ENCODE assay signal across 8 mouse cellular contexts in genomic region chr11:98931513-98932292, GRCm38 (mm10). TPM values are rescaled to one million over a fixed set of nuclear protein-coding genes. Genes with fewer than 3 reads are reported as not detected.
DNase-seq lines count a peak whose midpoint lies in the region; ATAC-seq and TF ChIP-seq lines count a peak whose summit lies in the region.

No protein-coding gene starts in this region.

- no peaks in the 10 kb centered on the region for H3K9me3 ChIP-seq in intestine, embryonic 14.5 days (ENCODE audit: control insufficient read depth, low read length)
- H3K9me3 ChIP-seq in midbrain, embryonic 16.5 days (replicated peaks; ENCODE audit: control insufficient read depth, low read length, poor library complexity, severe bottlenecking) = no peaks in the 10 kb centered on the region

- no peak for ATAC-seq in intestine, embryonic 14.5 days (replicated peaks; ENCODE audit: low FRiP score, low TSS enrichment, low read depth)
- ATAC-seq in midbrain, embryonic 16.5 days = no peak

- WGBS in intestine, embryonic 14.5 days = 25% methylated on average over 7 of the region's 7 CpGs
- WGBS in midbrain, embryonic 16.5 days = 23% methylated on average over 7 of the region's 7 CpGs

- no peak overlapping the region for H3K4me3 ChIP-seq in embryonic fibroblast, embryonic 13.5 days (ENCODE audit: insufficient read depth, low read length)
- no peak overlapping the region for H3K4me3 ChIP-seq in intestine, embryonic 14.5 days (ENCODE audit: low read depth, low read length)
- H3K4me3 ChIP-seq in midbrain, embryonic 16.5 days (ENCODE audit: low read depth, low read length) = no peak overlapping the region

- peak overlapping the region; percentile 33 for H3K4me2 ChIP-seq in intestine, embryonic 14.5 days (ENCODE audit: low read length)
- H3K4me2 ChIP-seq in midbrain, embryonic 16.5 days (ENCODE audit: low read length) = 0 out of 2 replicates have a peak overlapping the region, but pooled peaks have one; percentile 11

- H3K27ac ChIP-seq in embryonic fibroblast, embryonic 13.5 days (ENCODE audit: insufficient read depth, low read length) = peak overlapping the region; percentile 25; the same call in 1 of the 2 replicates
- peak overlapping the region; percentile 84 for H3K27ac ChIP-seq in intestine, embryonic 14.5 days (ENCODE audit: low read depth)
- peak overlapping the region; percentile 18; the same call in 1 of the 2 replicates for H3K27ac ChIP-seq in midbrain, embryonic 16.5 days (ENCODE audit: low read length)

- no peak overlapping the region for H3K9ac ChIP-seq in intestine, embryonic 14.5 days (ENCODE audit: low read length)
- 0 out of 2 replicates have a peak overlapping the region, but pooled peaks have one; percentile 28 for H3K9ac ChIP-seq in midbrain, embryonic 16.5 days (ENCODE audit: low read depth, low read length)

- no peaks in the 10 kb centered on the region for H3K27me3 ChIP-seq in intestine, embryonic 14.5 days (replicated peaks; ENCODE audit: control insufficient read depth, insufficient read depth, low read length)
- H3K27me3 ChIP-seq in midbrain, embryonic 16.5 days (ENCODE audit: control insufficient read depth, insufficient read depth, low read depth, low read length) = peaks cover 10% of the 10 kb centered on the region

- no peak for TF ChIP-seq CTCF in embryonic fibroblast, embryonic 13.5 days (IDR thresholded peaks at IDR 0.05; ENCODE audit: borderline replicate concordance, insufficient read depth, low read length)

- peaks cover 25% of the 10 kb centered on the region for H3K4me1 ChIP-seq in embryonic fibroblast, embryonic 13.5 days (ENCODE audit: control insufficient read depth, insufficient read depth, low read length)
- peaks cover 86% of the 10 kb centered on the region for H3K4me1 ChIP-seq in intestine, embryonic 14.5 days (replicated peaks; ENCODE audit: control insufficient read depth, insufficient read depth, low read length)
- peaks cover 52% of the 10 kb centered on the region for H3K4me1 ChIP-seq in midbrain, embryonic 16.5 days (ENCODE audit: control insufficient read depth, insufficient read depth, low read length)

- DNase-seq in heart, adult 11 months = peak; percentile 94
- no peak for DNase-seq in heart, adult 8-10 months (ENCODE audit: low spot score)
- DNase-seq in 416B (ENCODE audit: low read depth) = peak; percentile 36
- no peak for DNase-seq in intestine, embryonic 14.5 days (ENCODE audit: low spot score)
- DNase-seq in frontal cortex, postnatal 10 days (ENCODE audit: low spot score in 2 of 2) = no peak
- DNase-seq in adrenal gland, postnatal 36 days = no peak

- TF ChIP-seq POLR2A in embryonic fibroblast, embryonic 13.5 days (IDR thresholded peaks at IDR 0.05; ENCODE audit: low read depth, low read length) = no peak

- H3K36me3 ChIP-seq in intestine, embryonic 14.5 days (ENCODE audit: control insufficient read depth, insufficient read depth, low read length) = no peaks in the 10 kb centered on the region
- H3K36me3 ChIP-seq in midbrain, embryonic 16.5 days (ENCODE audit: control insufficient read depth, insufficient read depth, low read length) = no peaks in the 10 kb centered on the region

RNA-seq across cellular contexts. Expression of gene Rara, which starts 4.1 kb away (rescaled TPM):
- total RNA-seq in heart, adult 8-10 months (2022) = 10 to 100 TPM; 10.8 to 13.5 (median 11.9) TPM
- 26.8 and 28.2 TPM in 2 replicates for polyA plus RNA-seq in embryonic fibroblast, embryonic 13.5 days (2011; ENCODE audit: insufficient read length, low read depth, missing spikeins)
- polyA plus RNA-seq in intestine, embryonic 14.5 days (2014; fragmentation: Nextera tagmentation; extraction: Ambion mirVana) = 42.4 and 43.6 TPM in 2 replicates
- 9.5 and 9.6 TPM in 2 replicates for polyA plus RNA-seq in midbrain, embryonic 16.5 days (2015; fragmentation: Nextera tagmentation; extraction: Ambion mirVana)
- 10 to 100 TPM; 20.0 to 24.5 TPM for total RNA-seq in adrenal gland, postnatal 36 days (2021)

RNA-seq across cellular contexts. Expression of gene Cdc6, which starts 24.1 kb away (rescaled TPM):
- total RNA-seq in heart, adult 8-10 months (2022) = under 1 TPM; 0.16 to 0.49 (median 0.25) TPM
- polyA plus RNA-seq in embryonic fibroblast, embryonic 13.5 days (2011; ENCODE audit: insufficient read length, low read depth, missing spikeins) = 7.4 and 11.8 TPM in 2 replicates
- 32.5 and 32.9 TPM in 2 replicates for polyA plus RNA-seq in intestine, embryonic 14.5 days (2014; fragmentation: Nextera tagmentation; extraction: Ambion mirVana)
- 2.4 TPM in 2 replicates for polyA plus RNA-seq in midbrain, embryonic 16.5 days (2015; fragmentation: Nextera tagmentation; extraction: Ambion mirVana)
- total RNA-seq in adrenal gland, postnatal 36 days (2021) = 1 to 10 TPM in 1 of 2 experiments, under 1 TPM in 1; 0.89 to 1.5 TPM

RNA-seq across cellular contexts. Expression of gene Gjd3, which starts 51.1 kb away (rescaled TPM):
- total RNA-seq in heart, adult 8-10 months (2022) = under 1 TPM in 1 of 4 experiments, not detected in 3; 0.44 TPM
- polyA plus RNA-seq in embryonic fibroblast, embryonic 13.5 days (2011; ENCODE audit: insufficient read length, low read depth, missing spikeins) = not detected in 2 replicates
- 0.22 TPM in 1 of 2 replicates, not detected in the other for polyA plus RNA-seq in intestine, embryonic 14.5 days (2014; fragmentation: Nextera tagmentation; extraction: Ambion mirVana)
- 1.0 and 1.9 TPM in 2 replicates for polyA plus RNA-seq in midbrain, embryonic 16.5 days (2015; fragmentation: Nextera tagmentation; extraction: Ambion mirVana)
- total RNA-seq in adrenal gland, postnatal 36 days (2021) = not detected

Comparison
In these comparisons a context has a peak if more than half of its experiments do, and no peak if none do; other contexts are left out.
1. DNase-seq: peak in heart, adult 11 months (single experiment) and 416B (single experiment); none in heart, adult 8-10 months (single experiment), intestine, embryonic 14.5 days (single experiment), frontal cortex, postnatal 10 days (0 of 2) and adrenal gland, postnatal 36 days (0 of 2).
2. H3K27ac ChIP-seq: peak in every context shown above with its lines; median percentile 84 in intestine, embryonic 14.5 days; 25 in embryonic fibroblast, embryonic 13.5 days; 18 in midbrain, embryonic 16.5 days.